Mouse (Mus musculus): Measurements from ENCODE around the gene Saal1. TPM values are rescaled to one million over a fixed set of nuclear protein-coding genes. Genes with fewer than 3 reads are reported as not detected.

Gene Saal1
- total RNA-seq, 2 experiments from 2014 or later, result 8.1 to 8.2 TPM

Other genes with a start within 250 kb of the Saal1 start
- 10 to 100 TPM; 73.6 to 85.6 TPM for gene Sergef, start 70.9 kb downstream of the Saal1 start, total RNA-seq (2021)
- under 1 TPM; 0.16 to 0.21 TPM for gene Tph1, start 38.1 kb downstream of the Saal1 start, total RNA-seq (2021)
- not detected for gene Saa3, start 5.0 kb upstream of the Saal1 start, total RNA-seq (2021)
- not detected for gene Saa4, start 21.9 kb upstream of the Saal1 start, total RNA-seq (2021)
- gene Saa1, start 32.3 kb upstream of the Saal1 start, total RNA-seq (2021), result not detected
- gene Saa2, start 41.1 kb upstream of the Saal1 start, total RNA-seq (2021), result not detected
- 10 to 100 TPM; 11.9 to 12.1 TPM for gene Hps5, start 85.4 kb upstream of the Saal1 start, total RNA-seq (2021)
- gene Gtf2h1, start 85.4 kb upstream of the Saal1 start, total RNA-seq (2021), result 10 to 100 TPM; 37.4 to 41.9 TPM
- gene Ldha, start 130.8 kb upstream of the Saal1 start, total RNA-seq (2021), result 100 to 1,000 TPM; 342 to 355 TPM
- not detected for gene Ldhc, start 150.5 kb upstream of the Saal1 start, total RNA-seq (2021)
- 10 to 100 TPM; 67.9 to 70.2 TPM for gene Tsg101, start 209.3 kb upstream of the Saal1 start, total RNA-seq (2021)
- gene Uevld, start 247.8 kb upstream of the Saal1 start, total RNA-seq (2021), result 10 to 100 TPM; 15.7 to 17.2 TPM